Mouse (Mus musculus): ENCODE data around the gene Chd8. TPM values are rescaled to one million over a fixed set of nuclear protein-coding genes. Genes with fewer than 3 reads are reported as not detected.

Chd8 gene
- polyA plus RNA-seq, 1 experiment from 2014 or later, result 49.6 TPM

DNA sequence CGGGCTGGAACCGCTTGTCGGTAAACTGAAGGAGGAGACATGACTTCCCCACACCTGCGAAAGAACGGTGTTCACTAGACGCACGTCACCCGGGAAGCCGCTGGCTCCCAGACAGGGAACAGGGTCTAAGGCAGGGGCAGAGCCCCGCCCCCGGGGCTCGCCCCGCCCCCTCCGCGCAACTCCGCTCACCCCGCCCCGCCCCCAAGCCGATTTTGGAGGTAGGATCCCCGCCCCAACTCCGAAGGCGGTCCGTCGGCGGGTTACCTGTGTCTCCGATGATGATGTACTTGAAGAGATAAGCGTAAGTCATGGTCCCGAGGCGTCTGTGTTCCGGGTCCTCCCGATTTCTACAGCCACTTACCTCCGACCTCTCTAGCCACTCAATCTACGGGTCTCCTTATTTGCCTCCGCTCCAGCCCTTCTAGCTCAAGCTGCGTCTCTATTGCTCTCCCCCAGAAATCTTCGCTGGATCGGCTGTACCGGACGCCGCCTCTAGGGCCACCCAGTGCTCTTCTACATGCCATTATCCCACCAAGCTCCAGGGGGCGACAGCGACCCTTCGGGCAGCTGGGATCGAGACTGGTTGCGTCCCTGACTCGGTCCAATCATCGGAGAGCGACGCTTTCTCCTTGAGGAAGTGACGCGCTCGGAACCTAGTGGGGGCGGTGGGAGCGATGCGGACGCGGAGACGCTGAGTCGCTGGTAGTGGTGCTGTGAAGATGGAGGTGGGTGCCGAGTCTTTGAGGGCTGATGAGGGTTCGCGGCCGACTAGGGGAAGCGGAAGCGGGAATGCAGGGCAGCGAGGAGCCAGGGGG, 21.6 kb upstream of the Chd8 start, which contains the start of the genes Tox4 and Rab2b:
Gene Tox4 (plus strand): TSS at position 215 of the 815 bp plus-strand sequence.
Gene Rab2b (minus strand): TSS at position 614 of the 815 bp plus-strand sequence.
- under 1% methylated on average over 62 of the region's 66 CpGs for WGBS
- Histone ChIP-seq H3K27ac (ENCODE audit: low read depth, low read length) (peak within 1 kb of the TSS; percentile 83), H3K9me3 (ENCODE audit: control insufficient read depth, low read length) (no peaks in the 10 kb centered on the region), H3K4me2 (ENCODE audit: low read depth, low read length) (peak within 1 kb of the TSS; percentile 63), H3K27me3 (ENCODE audit: control insufficient read depth, insufficient read depth, low read length) (no peaks in the 10 kb centered on the region), H3K4me1 (ENCODE audit: control insufficient read depth, insufficient read depth, low read length) (peaks cover 10% of the 10 kb centered on the region; the same call in 1 of the 2 replicates), H3K9ac (replicated peaks; ENCODE audit: low read depth, low read length) (peak within 1 kb of the TSS; percentile 83), H3K4me3 (ENCODE audit: low read depth, low read length) (peak within 1 kb of the TSS; percentile 82), H3K36me3 (ENCODE audit: control insufficient read depth, insufficient read depth, low read length) (0 out of 2 replicates have a peak, but pooled peaks cover 6% of the 10 kb centered on the region)
- ATAC-seq (ENCODE audit: low read depth), result peak; percentile 97

DNA sequence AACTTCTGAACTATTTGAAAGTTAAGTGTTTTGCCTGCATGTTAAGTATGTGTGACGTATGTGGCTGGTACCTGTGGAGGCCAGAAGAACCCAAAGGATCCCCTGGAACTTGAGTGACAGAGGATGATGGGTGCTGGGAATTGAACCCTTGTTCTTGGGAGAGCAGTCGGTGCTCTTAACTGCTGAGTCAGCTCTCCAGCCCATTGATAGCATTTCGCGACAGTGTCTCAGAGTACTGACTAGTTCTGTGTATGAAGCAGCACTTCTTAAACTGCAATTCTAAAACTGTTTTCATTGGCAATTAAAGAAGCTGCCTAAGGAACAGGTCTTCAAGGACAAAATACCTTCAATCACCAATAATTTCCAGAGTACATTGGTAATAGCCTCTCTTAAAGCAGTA, 19.6 kb upstream of the Chd8 start:
- H3K4me1 ChIP-seq (ENCODE audit: control insufficient read depth, insufficient read depth, low read length), result peaks cover 10% of the 10 kb centered on the region; the same call in 1 of the 2 replicates
- H3K27me3 ChIP-seq (ENCODE audit: control insufficient read depth, insufficient read depth, low read length), result no peaks in the 10 kb centered on the region
- no peak for ATAC-seq (ENCODE audit: low read depth)
- no peak overlapping the region for H3K4me2 ChIP-seq (ENCODE audit: low read depth, low read length)
- no peak overlapping the region for H3K27ac ChIP-seq (ENCODE audit: low read depth, low read length)
- H3K9ac ChIP-seq (replicated peaks; ENCODE audit: low read depth, low read length), result no peak overlapping the region
- 95% methylated on average over 4 of the region's 4 CpGs for WGBS
- H3K36me3 ChIP-seq (ENCODE audit: control insufficient read depth, insufficient read depth, low read length), result peaks cover 11% of the 10 kb centered on the region; the same call in 1 of the 2 replicates
- no peak overlapping the region for H3K4me3 ChIP-seq (ENCODE audit: low read depth, low read length)
- H3K9me3 ChIP-seq (ENCODE audit: control insufficient read depth, low read length), result no peaks in the 10 kb centered on the region

DNA sequence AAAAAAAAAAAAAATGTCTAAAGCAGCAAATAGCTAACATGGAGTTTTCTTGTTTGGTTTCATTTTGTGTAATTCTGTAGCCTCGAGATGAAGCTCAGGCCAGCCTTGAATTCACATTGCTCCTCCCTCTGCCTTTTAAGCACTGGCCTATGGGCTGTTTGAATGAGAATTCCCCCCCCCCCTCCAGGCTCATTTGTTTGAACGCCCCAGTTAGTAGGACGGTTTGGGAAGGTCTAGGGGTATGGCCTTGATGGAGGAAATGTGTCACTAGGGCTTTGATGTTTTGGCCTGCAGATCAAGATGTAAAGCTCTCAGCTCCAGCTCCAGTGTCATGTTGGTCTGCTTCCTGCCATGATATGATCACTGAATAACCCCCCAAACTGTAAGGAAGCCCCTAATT, 15.2 kb upstream of the Chd8 start:
- Histone ChIP-seq H3K9me3 (ENCODE audit: control insufficient read depth, low read length) (no peaks in the 10 kb centered on the region), H3K9ac (replicated peaks; ENCODE audit: low read depth, low read length) (no peak overlapping the region), H3K4me1 (ENCODE audit: control insufficient read depth, insufficient read depth, low read length) (no peaks in the 10 kb centered on the region), H3K27me3 (ENCODE audit: control insufficient read depth, insufficient read depth, low read length) (no peaks in the 10 kb centered on the region), H3K4me3 (ENCODE audit: low read depth, low read length) (no peak overlapping the region), H3K36me3 (ENCODE audit: control insufficient read depth, insufficient read depth, low read length) (peaks cover 24% of the 10 kb centered on the region; the same call in 1 of the 2 replicates), H3K27ac (ENCODE audit: low read depth, low read length) (no peak overlapping the region), H3K4me2 (ENCODE audit: low read depth, low read length) (no peak overlapping the region)
- no peak for ATAC-seq (ENCODE audit: low read depth)
- 70% methylated on average over 3 of the region's 3 CpGs for WGBS

- H3K9ac ChIP-seq (replicated peaks; ENCODE audit: low read depth, low read length), result peak overlapping the region; percentile 84
- H3K27me3 ChIP-seq (ENCODE audit: control insufficient read depth, insufficient read depth, low read length), result no peaks in the 10 kb centered on the region
- 10% methylated on average over 18 of the region's 18 CpGs for WGBS
- no peaks in the 10 kb centered on the region for H3K36me3 ChIP-seq (ENCODE audit: control insufficient read depth, insufficient read depth, low read length)
- ATAC-seq (ENCODE audit: low read depth), result no peak
- no peaks in the 10 kb centered on the region for H3K9me3 ChIP-seq (ENCODE audit: control insufficient read depth, low read length)
- peaks cover 10% of the 10 kb centered on the region for H3K4me1 ChIP-seq (ENCODE audit: control insufficient read depth, insufficient read depth, low read length)
- H3K27ac ChIP-seq (ENCODE audit: low read depth, low read length), result peak overlapping the region; percentile 93; the same call in 1 of the 2 replicates
- peak overlapping the region; percentile 85 for H3K4me3 ChIP-seq (ENCODE audit: low read depth, low read length)
- H3K4me2 ChIP-seq (ENCODE audit: low read depth, low read length), result peak overlapping the region; percentile 62
These were observed 1.0 kb downstream of the Chd8 start for GRCm38 (mm10) chr14:52256311-52257175.

GRCm38 (mm10) chr14:52246129-52246528, 11.5 kb downstream of the Chd8 start:
- no peak overlapping the region for H3K9ac ChIP-seq (replicated peaks; ENCODE audit: low read depth, low read length)
- WGBS, result 83% methylated on average over 4 of the region's 4 CpGs
- peaks cover 8% of the 10 kb centered on the region; the same call in 1 of the 2 replicates for H3K4me1 ChIP-seq (ENCODE audit: control insufficient read depth, insufficient read depth, low read length)
- no peak overlapping the region for H3K4me3 ChIP-seq (ENCODE audit: low read depth, low read length)
- H3K9me3 ChIP-seq (ENCODE audit: control insufficient read depth, low read length), result no peaks in the 10 kb centered on the region
- H3K4me2 ChIP-seq (ENCODE audit: low read depth, low read length), result no peak overlapping the region
- no peaks in the 10 kb centered on the region for H3K36me3 ChIP-seq (ENCODE audit: control insufficient read depth, insufficient read depth, low read length)
- H3K27ac ChIP-seq (ENCODE audit: low read depth, low read length), result no peak overlapping the region
- no peaks in the 10 kb centered on the region for H3K27me3 ChIP-seq (ENCODE audit: control insufficient read depth, insufficient read depth, low read length)
- no peak for ATAC-seq (ENCODE audit: low read depth)

DNA sequence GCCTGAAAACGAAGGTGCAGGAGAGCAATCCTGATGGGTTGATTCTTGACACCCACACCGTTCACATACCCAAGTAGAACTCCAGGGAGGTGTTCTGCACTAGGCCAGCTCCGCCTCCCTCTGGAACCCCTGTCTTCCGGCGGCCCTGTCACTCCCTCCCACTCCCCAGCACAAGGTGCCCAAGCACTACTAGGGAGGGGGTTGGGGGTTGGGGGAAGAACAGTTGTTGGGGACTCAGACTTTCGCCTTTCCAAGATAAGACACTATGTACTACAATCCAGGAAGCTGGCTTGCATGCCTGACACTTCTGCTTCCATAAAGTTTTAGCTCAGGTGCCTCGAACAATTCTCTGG, 12.9 kb downstream of the Chd8 start:
- Histone ChIP-seq H3K9me3 (ENCODE audit: control insufficient read depth, low read length) (no peaks in the 10 kb centered on the region), H3K36me3 (ENCODE audit: control insufficient read depth, insufficient read depth, low read length) (no peaks in the 10 kb centered on the region), H3K27me3 (ENCODE audit: control insufficient read depth, insufficient read depth, low read length) (no peaks in the 10 kb centered on the region), H3K4me3 (ENCODE audit: low read depth, low read length) (peak overlapping the region; percentile 56), H3K4me2 (ENCODE audit: low read depth, low read length) (peak overlapping the region; percentile 66), H3K4me1 (ENCODE audit: control insufficient read depth, insufficient read depth, low read length) (peaks cover 8% of the 10 kb centered on the region; the same call in 1 of the 2 replicates), H3K9ac (replicated peaks; ENCODE audit: low read depth, low read length) (peak overlapping the region; percentile 58), H3K27ac (ENCODE audit: low read depth, low read length) (peak overlapping the region; percentile 58)
- 15% methylated on average over 7 of the region's 7 CpGs for WGBS
- no peak; the same call in 1 of the 2 replicates for ATAC-seq (ENCODE audit: low read depth)

- Histone ChIP-seq H3K9me3 (ENCODE audit: control insufficient read depth, low read length) (no peaks in the 10 kb centered on the region), H3K36me3 (ENCODE audit: control insufficient read depth, insufficient read depth, low read length) (no peaks in the 10 kb centered on the region), H3K4me1 (ENCODE audit: control insufficient read depth, insufficient read depth, low read length) (peaks cover 8% of the 10 kb centered on the region; the same call in 1 of the 2 replicates), H3K4me3 (ENCODE audit: low read depth, low read length) (peak overlapping the region; percentile 56), H3K27ac (ENCODE audit: low read depth, low read length) (peak overlapping the region; percentile 58), H3K4me2 (ENCODE audit: low read depth, low read length) (peak overlapping the region; percentile 66), H3K27me3 (ENCODE audit: control insufficient read depth, insufficient read depth, low read length) (no peaks in the 10 kb centered on the region), H3K9ac (replicated peaks; ENCODE audit: low read depth, low read length) (peak overlapping the region; percentile 58)
- ATAC-seq (ENCODE audit: low read depth), result peak; percentile 100
- under 1% methylated on average over 32 of the region's 32 CpGs for WGBS
These were observed 13.4 kb downstream of the Chd8 start for GRCm38 (mm10) chr14:52244041-52244689.

DNA sequence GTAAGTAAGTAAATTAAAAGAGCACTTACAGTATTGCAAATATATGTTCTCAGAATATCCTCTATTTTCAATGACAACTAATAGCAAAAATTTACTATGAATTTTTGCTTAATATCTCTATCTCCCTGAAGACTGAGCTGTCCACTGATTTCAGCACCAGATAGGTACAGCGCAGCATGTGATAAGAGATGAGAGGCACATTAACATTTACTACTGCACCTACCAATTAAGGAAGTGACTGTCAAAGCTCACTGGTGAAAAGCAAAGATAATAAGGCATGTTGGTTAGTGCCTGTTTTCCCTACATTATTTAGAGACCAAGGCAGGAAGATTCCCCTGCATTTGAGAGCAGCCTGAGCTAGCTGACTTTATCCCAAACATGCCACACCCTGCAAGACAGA, 21.4 kb downstream of the Chd8 start:
- Histone ChIP-seq H3K4me2 (ENCODE audit: low read depth, low read length) (no peak overlapping the region), H3K4me3 (ENCODE audit: low read depth, low read length) (no peak overlapping the region), H3K4me1 (ENCODE audit: control insufficient read depth, insufficient read depth, low read length) (no peaks in the 10 kb centered on the region), H3K36me3 (ENCODE audit: control insufficient read depth, insufficient read depth, low read length) (peaks cover 51% of the 10 kb centered on the region), H3K9me3 (ENCODE audit: control insufficient read depth, low read length) (no peaks in the 10 kb centered on the region), H3K9ac (replicated peaks; ENCODE audit: low read depth, low read length) (no peak overlapping the region), H3K27me3 (ENCODE audit: control insufficient read depth, insufficient read depth, low read length) (no peaks in the 10 kb centered on the region), H3K27ac (ENCODE audit: low read depth, low read length) (no peak overlapping the region)
- no peak for ATAC-seq (ENCODE audit: low read depth)
- WGBS, result 100% methylated on average over 1 of the region's 1 CpGs
